Mouse (Mus musculus) large intestine, adult 2 months (tissue): ENCODE data around the gene Wfikkn2. TPM values are rescaled to one million over a fixed set of nuclear protein-coding genes. Genes with fewer than 3 reads are reported as not detected.

Experiments used
- DNase-seq: peaks from one replicate; pipeline ENCODE4 v3.0.0-alpha.2; 2012; ENCODE audit warnings: low read depth, low spot score
- WGBS: fragments of 180-500 bp; shearing (Covaris S2); methylation state at CpG from one replicate; pipeline ENCODE4 v1.1.7; 2018; 5-methylcytosine and 5-hydroxymethylcytosine counted together
- polyA plus RNA-seq: library from polyadenylated mRNA; depleted of rRNA; stranded (reverse); fragments of >200 nt; gene quantifications from 2 replicates; pipeline ENCODE4 v1.2.3, GENCODE M21; 2012

Wfikkn2 gene
- polyA plus RNA-seq, 1 experiment, result 3.5 TPM

DNA sequence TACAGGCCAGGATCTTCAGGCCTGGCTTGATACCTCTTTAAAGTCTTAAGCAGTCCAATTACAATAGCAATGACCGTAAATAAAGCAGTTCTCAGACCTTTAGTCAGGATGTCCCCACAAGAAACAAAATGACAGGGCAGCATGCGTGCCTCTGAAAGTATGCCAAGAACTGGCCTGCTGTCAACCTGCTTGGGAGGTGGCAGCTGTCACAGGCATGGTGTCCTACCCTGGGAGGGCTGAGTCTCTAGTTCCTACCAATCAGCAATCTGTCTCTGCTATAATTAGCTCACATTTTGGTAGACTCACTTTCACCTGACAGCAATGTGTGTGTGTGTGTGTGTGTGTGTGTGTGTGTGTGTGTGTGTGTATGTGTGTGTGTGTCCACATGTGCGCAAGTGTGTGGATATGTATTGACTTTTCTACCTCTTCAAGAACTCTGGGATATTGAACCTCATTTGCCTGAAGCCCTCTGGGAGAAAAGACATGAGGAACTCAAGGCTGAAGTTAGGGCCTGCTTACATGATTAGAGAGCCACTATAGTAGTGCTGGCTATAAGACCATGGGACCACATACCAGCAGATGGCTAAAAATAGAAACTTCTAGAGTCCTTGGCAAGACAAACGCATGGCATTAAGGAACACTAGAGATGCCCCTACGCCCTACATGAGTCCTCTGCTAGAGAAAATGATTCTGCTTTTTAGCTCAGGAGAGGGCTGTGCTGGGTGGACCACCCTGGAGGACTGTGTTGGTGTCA is 16.4 kb downstream of the Wfikkn2 start:
- DNase-seq, result no peak
- 73% methylated on average over 5 of the region's 5 CpGs for WGBS

DNA sequence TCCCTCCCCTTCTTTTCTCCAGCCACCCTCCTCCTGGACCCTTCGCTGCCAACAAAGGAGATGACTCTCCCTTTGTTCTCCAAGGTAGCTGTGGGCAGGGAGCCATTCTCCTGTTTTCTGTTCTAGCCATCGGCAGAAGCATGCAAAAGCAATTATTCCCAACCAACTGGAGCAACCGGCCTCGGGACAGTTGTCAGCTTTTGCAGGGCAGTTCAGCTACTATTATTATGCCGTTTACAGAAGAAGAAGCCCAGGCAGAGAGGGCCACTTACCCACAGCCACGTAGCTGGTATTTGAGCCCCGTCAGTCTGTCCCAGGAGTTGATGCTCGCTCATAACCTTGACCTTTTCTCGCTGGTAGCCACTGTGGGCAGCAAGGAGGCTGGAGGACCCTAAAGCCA is 17.4 kb downstream of the Wfikkn2 start:
- DNase-seq, result no peak
- WGBS, result 46% methylated on average over 9 of the region's 9 CpGs

DNA sequence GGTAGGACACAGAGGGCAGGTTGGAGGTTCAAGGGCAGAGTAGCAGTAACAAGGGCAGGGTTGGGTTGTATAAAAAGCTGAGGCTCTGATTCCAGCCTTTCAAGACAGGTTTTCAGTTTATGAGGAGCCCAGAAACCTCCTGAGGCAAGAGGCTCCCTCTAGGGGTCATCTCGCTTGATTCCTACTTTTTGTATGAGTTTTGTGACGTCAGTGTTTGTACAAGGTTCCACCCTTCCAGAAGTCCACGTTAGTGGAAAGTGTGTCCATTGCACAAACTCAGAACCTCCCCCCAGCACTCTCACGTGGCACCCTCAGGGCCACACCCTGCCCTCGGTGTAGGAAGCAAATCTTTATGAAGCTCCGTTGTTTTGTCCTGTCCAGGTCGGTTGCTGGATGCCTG is 19.8 kb downstream of the Wfikkn2 start:
- DNase-seq, result peak; percentile 92
- WGBS, result 5% methylated on average over 7 of the region's 7 CpGs

DNA sequence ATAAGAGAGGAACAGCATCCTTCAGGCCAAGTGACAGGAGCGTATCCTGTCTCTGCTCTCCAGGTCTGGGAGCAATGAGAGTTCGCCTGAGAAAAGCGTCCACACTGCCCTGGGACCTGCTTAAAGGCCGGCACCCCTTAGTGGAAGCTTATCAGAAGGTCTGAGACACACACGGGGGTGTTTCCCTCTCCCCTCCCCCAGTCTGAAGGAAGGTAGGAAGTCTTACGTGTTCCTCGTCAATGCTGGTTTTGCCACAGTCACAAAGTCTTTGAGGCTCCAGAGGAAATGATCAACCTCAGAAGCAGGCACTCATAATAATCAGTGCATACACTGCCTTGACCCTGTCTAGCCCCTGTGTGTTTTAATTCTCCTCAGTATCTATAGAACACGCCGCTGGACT is 22.3 kb downstream of the Wfikkn2 start:
- no peak for DNase-seq
- 89% methylated on average over 9 of the region's 9 CpGs for WGBS

DNA sequence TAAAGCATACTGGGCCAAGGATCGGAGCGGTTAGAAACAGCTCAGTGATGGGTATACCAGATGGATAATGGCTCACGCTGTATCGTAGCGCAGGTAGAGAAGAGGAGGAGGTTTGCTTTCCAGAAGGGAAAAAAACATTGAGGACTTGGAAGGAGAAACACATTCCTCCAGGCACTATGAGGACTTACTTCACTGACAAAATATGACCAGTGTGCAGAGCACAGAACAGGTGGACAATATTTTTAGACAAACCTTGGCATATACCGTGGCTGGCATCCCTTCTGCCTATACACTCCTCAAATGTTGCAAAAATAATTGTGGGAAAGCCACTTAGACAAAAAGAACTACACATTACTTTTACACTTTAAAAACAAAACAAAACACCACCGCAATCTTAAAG is 24.5 kb downstream of the Wfikkn2 start:
- 91% methylated on average over 7 of the region's 7 CpGs for WGBS
- no peak for DNase-seq

DNA sequence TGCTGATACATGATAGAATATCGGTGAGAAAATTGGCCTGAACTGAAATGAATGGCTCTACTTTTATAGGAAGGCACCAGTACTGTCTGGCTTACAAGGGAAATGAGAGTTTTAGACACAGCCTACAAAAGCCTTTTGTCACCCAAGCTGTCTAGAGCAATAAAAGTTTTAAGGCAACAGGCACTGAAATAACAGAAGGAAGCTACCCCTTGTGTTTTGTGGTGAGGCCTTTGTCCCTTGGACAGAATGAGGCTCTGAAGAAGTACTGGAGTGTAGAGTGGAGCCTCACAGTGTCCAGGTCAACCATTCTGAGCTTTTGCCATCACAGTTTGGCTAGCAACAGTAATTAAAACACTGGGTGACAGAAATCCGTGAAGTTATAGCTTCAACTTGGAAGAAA is 29.6 kb downstream of the Wfikkn2 start:
- 15% methylated on average over 2 of the region's 2 CpGs for WGBS
- no peak for DNase-seq

DNA sequence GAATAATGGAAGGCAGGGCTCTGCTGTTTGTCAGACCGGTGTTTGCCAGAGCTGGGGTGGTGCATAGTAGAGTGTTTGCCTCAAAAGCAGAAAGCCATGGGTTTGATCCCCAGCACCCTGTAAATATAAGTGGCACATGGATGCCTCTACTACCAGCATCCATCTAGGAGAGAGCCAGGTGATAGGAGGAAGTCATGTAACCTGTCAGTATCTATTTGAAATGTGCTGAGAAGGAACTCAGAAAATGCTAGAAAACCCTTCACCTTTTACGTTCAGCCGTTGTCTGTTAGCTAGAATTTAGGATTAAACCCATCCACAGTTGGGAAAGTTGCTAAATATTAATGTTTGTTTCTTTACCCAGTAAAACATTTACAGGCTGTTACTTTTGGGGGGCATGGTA is 30.2 kb downstream of the Wfikkn2 start:
- DNase-seq, result no peak
- 62% methylated on average over 3 of the region's 3 CpGs for WGBS

DNA sequence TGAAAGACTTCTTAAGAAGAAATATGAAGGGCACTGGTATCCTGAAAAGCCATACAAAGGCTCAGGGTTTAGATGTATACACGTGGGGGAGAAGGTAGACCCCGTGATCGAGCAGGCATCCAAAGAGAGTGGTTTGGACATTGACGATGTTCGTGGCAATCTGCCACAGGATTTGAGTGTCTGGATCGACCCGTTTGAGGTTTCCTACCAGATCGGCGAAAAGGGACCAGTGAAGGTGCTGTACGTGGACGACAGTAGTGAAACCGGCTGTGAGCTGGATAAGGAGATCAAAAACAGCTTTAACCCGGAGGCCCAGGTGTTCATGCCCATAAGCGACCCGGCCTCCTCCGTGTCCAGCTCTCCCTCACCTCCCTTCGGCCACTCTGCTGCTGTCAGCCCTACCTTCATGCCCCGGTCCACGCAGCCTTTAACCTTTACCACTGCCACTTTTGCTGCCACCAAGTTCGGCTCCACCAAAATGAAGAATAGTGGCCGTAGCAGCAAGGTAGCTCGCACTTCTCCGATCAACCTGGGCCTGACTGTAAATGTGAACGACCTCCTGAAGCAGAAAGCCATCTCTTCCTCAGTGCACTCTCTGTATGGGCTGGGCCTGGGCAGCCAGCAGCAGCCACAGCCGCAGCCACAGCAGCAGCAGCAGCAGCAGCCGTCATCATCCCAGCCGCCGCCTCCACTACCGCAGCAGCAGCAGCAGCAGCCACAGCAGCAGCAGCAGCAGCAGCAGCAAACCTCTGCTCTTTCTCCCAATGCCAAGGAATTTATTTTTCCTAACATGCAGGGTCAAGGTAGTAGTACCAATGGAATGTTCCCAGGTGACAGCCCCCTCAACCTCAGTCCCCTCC is 31.8 kb downstream of the Wfikkn2 start:
- 60% methylated on average over 29 of the region's 29 CpGs for WGBS
- DNase-seq, result no peak

DNA sequence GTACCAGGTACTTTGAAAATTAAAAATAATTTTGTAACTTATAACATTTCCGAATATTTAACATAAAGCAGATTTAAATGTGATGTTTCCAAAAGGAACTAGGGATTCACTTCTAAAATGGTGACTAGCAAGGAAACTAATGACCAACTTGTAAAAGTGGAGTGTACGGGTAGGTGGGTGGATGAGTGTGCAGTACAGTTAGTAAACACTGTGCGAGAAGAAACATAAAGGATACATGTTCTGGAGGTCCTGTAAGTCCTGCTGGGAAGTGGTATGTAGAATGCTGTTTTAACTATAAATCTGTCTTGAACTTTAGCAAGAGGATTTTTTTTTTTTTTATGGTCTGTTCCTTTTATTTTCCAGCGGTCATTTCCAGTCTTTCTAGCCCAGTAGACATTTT is 32.8 kb downstream of the Wfikkn2 start:
- WGBS, result 38% methylated on average over 4 of the region's 4 CpGs
- no peak for DNase-seq

DNA sequence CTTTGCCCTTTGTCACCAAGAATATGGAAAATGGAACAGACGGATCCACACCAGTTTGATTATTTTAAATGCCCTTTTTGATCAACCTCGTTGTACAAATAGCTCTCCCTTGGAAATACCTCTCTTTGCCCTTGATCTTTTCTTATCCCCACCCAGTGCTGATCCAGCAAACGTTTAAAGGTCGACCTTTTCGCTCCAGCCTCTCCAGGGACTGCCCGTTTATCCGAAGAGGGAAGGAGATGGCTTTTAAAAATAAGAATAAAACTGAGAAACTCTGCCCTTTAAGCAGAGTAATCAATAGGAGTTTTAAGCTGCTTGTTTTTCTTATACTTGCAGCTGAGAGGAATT is 33.3 kb downstream of the Wfikkn2 start:
- DNase-seq, result no peak
- WGBS, result 6% methylated on average over 7 of the region's 7 CpGs

DNA sequence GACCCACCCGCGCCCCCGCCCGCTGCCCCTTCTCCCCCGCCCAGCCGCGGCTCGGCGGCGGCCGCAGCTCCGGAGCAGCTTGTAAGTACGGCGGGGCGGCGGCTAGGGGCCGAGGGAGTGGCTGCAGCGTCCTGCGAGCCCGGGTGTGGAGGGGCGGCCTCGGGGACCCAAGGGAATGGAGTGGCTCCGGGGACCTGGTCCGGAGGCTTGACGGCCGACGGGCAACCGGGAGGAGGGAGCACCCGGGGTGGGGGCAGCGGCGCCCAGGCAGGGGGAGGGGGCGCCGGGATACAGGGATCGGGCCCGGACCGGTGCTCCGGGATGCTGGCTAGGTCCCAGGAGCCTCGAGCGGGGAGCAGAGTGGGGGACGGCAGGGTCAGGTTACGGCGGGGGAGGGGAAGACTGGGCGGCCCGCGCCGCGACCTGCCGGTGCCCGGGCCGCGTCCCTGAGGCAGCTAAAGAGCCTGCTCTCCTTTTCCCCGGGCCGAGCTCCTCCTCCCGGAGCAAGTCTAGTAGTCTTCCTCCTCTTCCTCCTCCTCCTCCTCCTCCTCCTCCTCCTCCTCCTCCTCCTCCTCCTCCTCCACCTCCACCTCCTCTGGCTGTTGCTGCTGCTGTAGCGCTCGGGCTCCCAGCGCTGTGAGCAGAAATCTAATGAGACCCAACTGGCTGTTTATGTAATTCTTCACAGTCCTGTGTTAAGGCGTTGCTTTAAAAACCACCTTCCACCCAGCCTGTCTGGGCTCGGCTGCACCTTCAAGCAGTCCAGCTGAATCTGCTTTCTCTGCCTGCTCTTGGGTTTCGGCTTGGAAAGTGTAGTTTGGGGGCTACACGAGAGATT is 33.9 kb downstream of the Wfikkn2 start:
- 2% methylated on average over 48 of the region's 61 CpGs for WGBS
- DNase-seq, result no peak

DNA sequence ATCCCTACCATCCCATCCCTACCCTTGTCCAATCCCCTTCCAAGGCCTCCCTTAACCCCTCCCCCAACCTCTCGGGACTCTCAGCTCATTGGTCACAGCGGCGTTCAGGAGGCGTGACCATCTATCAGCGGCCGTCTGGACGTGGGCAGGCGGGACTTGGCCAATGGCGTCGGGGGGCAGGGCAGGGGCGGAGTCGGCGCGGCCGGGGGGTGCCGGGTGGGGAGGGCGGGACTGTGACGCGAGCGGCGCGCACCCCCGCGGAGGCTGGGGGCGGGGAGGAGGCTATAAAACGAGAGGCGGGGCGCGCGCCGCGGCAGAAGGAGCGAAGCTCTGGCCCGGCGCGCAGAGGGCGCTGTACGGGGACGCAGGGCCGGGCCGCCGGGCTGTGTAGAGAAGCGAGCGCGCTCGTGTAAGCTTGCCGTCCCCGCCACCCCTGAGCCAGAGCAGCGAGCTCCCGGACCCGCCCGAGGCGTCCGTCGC is 34.6 kb downstream of the Wfikkn2 start, which contains the start of gene Tob1:
TSS of gene Tob1 (plus strand) at position 331 of the 480 bp plus-strand sequence.
- under 1% methylated on average over 55 of the region's 55 CpGs for WGBS

DNA sequence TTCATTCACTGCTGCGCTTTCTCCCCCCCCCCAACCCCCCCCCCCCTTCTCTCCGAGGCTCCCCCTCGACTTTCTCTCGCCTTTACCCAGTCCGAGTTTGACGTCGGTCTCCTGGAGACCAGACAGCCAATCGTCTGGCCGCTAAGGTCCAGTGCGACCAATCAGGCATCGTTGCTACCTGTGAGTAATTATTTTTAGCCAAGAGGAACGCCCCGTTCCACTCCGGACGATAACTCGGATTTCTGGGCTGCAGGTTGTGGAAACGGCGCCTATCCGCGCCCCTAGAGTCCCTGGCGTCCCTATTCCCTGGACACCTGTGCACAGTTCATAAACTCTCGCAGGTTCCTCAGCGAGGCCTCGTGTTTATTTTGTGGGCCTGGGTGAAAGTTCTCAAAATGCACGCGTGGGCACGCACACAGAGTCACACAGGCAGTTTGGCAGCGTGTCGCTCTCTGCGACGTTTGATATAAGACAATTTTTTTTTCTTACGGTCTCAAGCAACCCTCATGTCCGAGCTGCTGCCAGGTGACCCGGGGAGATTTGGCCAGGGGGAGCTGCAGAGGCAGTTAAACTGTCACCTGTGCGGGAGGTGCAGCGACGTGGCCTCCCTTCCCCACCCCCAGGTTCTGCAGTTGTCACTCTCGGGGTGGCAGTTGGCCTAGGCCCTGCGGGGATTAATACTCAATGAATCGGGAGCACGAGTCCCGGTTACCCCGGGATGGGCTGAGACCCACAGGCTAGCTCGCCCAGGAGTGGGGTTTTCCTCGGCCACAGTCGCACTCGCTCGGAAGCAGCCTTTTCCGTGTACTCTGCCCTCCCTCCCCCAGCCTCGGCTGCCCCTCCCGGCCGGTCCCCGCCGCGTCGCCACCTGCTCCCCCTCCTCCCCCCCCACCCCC is 35.4 kb downstream of the Wfikkn2 start:
- WGBS, result under 1% methylated on average over 43 of the region's 56 CpGs

More for the DNA sequence above, 34.6 kb downstream of the Wfikkn2 start, which contains the start of gene Tob1:
- DNase-seq, result peak; percentile 96

DNA sequence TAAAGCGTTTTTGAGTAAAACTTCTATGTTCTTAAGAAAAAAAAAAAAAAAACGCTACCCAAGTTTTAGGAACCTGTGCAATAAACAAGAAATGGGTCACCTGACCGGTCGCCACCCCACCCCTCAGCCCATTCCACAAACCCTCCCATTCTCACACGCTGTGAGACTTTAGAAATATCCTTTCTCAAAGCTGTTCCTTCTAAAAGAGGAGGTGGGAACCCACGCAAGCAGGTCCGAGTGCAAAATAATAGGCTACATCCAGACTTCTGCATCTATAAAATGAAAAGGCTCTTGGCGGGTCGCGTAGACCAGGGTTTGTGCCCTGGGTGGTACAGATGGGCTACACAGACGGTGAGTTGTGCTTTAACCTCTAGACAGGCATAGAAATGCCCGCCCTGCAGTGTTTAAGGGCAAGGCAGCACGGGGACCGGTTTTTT is 36.1 kb downstream of the Wfikkn2 start:
- DNase-seq, result no peak
- WGBS, result 2% methylated on average over 14 of the region's 14 CpGs

More for the DNA sequence above, 35.4 kb downstream of the Wfikkn2 start:
- DNase-seq, result peak; percentile 94

DNA sequence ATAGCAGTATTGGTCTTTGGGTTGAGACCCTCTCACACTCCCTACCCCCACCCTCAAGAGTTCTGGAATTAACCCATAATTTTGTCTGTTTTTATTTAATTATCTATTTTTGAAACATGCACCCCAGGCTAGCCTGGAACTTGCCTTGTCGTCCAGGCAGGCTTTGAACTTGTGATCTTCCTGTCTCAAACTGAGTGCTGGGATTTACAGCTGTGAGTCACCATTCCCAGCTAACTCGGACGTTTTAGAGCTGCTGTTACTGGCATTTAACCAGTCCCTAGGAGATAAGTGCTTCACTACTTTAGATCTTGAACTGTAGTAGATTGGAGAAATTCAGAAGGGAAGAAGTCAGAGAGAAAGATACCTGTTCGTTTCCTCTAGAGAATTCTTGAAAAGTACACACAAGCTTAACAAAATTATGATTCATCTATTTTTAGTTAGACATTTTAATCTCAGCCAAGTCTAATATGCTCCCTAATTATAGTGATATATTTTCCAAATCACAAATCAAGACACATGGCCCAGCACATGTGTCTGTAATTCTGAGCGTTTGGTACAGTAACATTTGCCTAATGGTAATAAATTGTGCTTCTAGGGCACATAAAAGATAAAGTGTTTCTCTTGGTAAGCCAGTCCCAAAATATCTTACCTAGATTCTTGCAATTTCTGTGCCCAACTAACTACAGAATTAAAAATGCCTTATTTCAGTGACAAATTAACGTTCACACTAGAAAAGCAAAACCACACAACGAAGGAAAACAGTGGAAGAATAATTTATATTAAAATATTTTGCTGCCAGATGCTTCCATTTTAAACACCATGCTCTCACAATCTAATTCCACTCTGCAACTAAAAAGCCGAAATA is 36.8 kb downstream of the Wfikkn2 start:
- no peak for DNase-seq
- WGBS, result 35% methylated on average over 8 of the region's 8 CpGs

DNA sequence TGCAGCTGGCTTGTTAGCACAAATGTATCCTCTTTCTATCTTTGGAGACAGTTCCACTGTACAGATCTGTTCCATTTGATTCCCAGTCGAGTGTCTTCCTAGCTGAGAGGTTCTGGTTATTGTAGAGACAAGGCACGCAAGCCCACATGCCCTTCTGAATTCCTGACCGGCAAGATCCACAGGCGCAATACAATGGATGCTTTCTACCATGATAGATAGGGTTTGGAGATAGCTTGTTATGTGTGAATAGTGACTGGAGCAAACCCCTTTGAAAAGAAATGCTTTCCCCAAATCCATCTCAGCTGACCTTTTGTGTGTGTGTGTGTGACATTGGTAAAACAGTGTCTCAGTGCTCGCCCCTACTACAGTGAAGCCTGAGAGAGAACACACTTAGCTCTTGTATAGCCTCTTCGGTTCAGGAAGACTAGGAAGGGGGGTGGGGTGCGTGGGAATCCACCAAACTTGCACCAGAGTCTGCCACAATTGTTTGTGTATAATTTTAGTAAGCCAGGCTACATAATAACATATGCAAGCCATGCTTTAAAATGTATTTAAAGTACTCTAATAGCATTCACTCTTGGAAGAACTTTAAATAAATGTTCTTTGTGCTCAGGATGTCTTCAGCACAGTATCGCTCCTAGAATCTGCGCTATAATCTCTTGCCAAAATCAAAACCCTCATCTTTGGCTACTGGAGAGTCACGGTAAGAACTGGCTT is 39.2 kb downstream of the Wfikkn2 start:
- 82% methylated on average over 10 of the region's 10 CpGs for WGBS
- DNase-seq, result no peak

DNA sequence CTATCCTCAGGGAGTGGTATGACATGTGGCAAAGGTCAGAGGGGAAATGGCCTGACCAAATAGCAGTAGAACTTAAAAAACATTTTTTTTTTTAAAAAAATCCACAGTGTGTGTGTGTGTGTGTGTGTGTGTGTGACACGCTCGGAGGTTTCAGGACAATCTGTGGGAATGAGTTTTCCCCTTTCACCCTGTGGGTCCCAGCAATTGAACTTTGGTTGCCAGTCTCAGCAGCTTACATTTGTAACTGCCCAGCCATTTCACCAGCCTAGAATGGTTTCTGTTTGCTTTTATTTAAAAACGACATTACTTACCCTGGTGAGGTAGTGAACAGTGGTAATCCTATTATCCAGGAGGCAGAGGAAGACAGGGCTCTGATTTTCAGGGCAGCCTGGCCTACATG is 42.7 kb downstream of the Wfikkn2 start:
- DNase-seq, result no peak
- 61% methylated on average over 3 of the region's 3 CpGs for WGBS
